ENCODE assay signal across 9 mouse cellular contexts in genomic region chr6:147116579-147116978, GRCm38 (mm10). TPM values are rescaled to one million over a fixed set of nuclear protein-coding genes. Genes with fewer than 3 reads are reported as not detected.
DNase-seq lines count a peak whose midpoint lies in the region; ATAC-seq and TF ChIP-seq lines count a peak whose summit lies in the region.
"Had no signal": no experiment of that assay in that cellular context is flagged by ENCODE, and none has a peak within 500 bp of the region (broad histone marks: within the 10 kb centered on the region; RNA-seq: fewer than 3 reads in every experiment).

No protein-coding gene starts in this region.

- H3K27me3 ChIP-seq in G1E (ENCODE audit: insufficient read depth, low read length) = peaks cover 2% of the 10 kb centered on the region; the same call in 1 of the 2 replicates
- no peaks in the 10 kb centered on the region for H3K27me3 ChIP-seq in forebrain, embryonic 13.5 days
- H3K27me3 ChIP-seq: liver, embryonic 15.5 days had no signal

- no peak overlapping the region for H3K9ac ChIP-seq in forebrain, embryonic 13.5 days
- H3K9ac ChIP-seq: liver, embryonic 15.5 days had no signal

- H3K4me2 ChIP-seq in forebrain, embryonic 13.5 days = no peak overlapping the region
- H3K4me2 ChIP-seq: liver, embryonic 15.5 days had no signal

- peaks cover 35% of the 10 kb centered on the region for H3K36me3 ChIP-seq in G1E (replicated peaks)
- H3K36me3 ChIP-seq in forebrain, embryonic 13.5 days (ENCODE audit: poor library complexity, severe bottlenecking) = 0 out of 2 replicates have a peak, but pooled peaks cover 4% of the 10 kb centered on the region
- H3K36me3 ChIP-seq: liver, embryonic 15.5 days had no signal

- no peaks in the 10 kb centered on the region for H3K4me1 ChIP-seq in G1E (ENCODE audit: insufficient read depth, low read depth, low read length)
- H3K4me1 ChIP-seq in forebrain, embryonic 13.5 days = no peaks in the 10 kb centered on the region
- H3K4me1 ChIP-seq: liver, embryonic 15.5 days had no signal

- H3K4me3 ChIP-seq in G1E (ENCODE audit: low read depth, low read length) = no peak overlapping the region
- no peak overlapping the region for H3K4me3 ChIP-seq in forebrain, embryonic 13.5 days
- H3K4me3 ChIP-seq: liver, embryonic 15.5 days had no signal

- WGBS in forebrain, embryonic 13.5 days = 13% methylated on average over 10 of the region's 10 CpGs

- no peaks in the 10 kb centered on the region for H3K9me3 ChIP-seq in G1E (replicated peaks)
- H3K9me3 ChIP-seq in forebrain, embryonic 13.5 days (replicated peaks) = no peaks in the 10 kb centered on the region
- H3K9me3 ChIP-seq: liver, embryonic 15.5 days had no signal

- H3K27ac ChIP-seq in forebrain, embryonic 13.5 days = no peak overlapping the region
- H3K27ac ChIP-seq: liver, embryonic 15.5 days had no signal

- ATAC-seq in G1E (ENCODE audit: extremely low read depth, insufficient number of reproducible peaks, low FRiP score, poor library complexity, severe bottlenecking) = peak; percentile 55
- peak; percentile 78 for ATAC-seq in forebrain, embryonic 13.5 days

- peak; percentile 50 for TF ChIP-seq CTCF in G1E (IDR thresholded peaks at IDR 0.05; ENCODE audit: low read depth, low read length)

- peak; percentile 25 for DNase-seq in G1E (ENCODE audit: low spot score)
- DNase-seq in c-Kit-positive CD71-negative TER-119-negative erythroid progenitor cells, embryonic 14.5 days (ENCODE audit: low read depth) = peak; percentile 78
- peak; percentile 93 for DNase-seq in heart, postnatal 4 days
- peak; percentile 91 to 92 for DNase-seq in layer of hippocampus, postnatal 10 days (ENCODE audit: low spot score in 2 of 2)
- DNase-seq in lung, postnatal 14 days = peak; percentile 94
- peak; percentile 54 for DNase-seq in retina, adult 2 months (ENCODE audit: low read depth, low spot score)
- peak; percentile 89 for DNase-seq in thymus, postnatal 4 days

RNA-seq across cellular contexts. Expression of gene Klhl42, which starts 25.4 kb away (rescaled TPM):
- 11.3 and 15.7 TPM in 2 replicates for total RNA-seq in G1E (2014; fragmentation: Nextera tagmentation)
- total RNA-seq in G1E (2017) = 7.3 and 8.0 TPM in 2 replicates
- polyA plus RNA-seq in G1E (2012) = 3.8 and 4.4 TPM in 2 replicates
- 3.9 and 4.0 TPM in 2 replicates for polyA plus RNA-seq in forebrain, embryonic 13.5 days (2015; fragmentation: Nextera tagmentation; extraction: Ambion mirVana)
- total RNA-seq in heart, postnatal 4 days (2021) = 1 to 10 TPM; 6.7 to 7.8 TPM
- 10 to 100 TPM; 23.5 to 25.7 TPM for total RNA-seq in layer of hippocampus, postnatal 10 days (2021)

RNA-seq across cellular contexts. Expression of gene Mansc4, which starts 29.7 kb away (rescaled TPM):
- total RNA-seq in G1E (2014; fragmentation: Nextera tagmentation) (not detected in 2 replicates), G1E (2017) (not detected in 2 replicates)
- not detected in 2 replicates for polyA plus RNA-seq in G1E (2012)
- polyA plus RNA-seq in forebrain, embryonic 13.5 days (2015; fragmentation: Nextera tagmentation; extraction: Ambion mirVana) = 0.49 and 0.58 TPM in 2 replicates
- not detected for total RNA-seq in heart, postnatal 4 days (2021)
- under 1 TPM in 1 of 2 experiments, not detected in 1; 0.87 TPM for total RNA-seq in layer of hippocampus, postnatal 10 days (2021)

Comparison
In these comparisons a context has a peak if more than half of its experiments do, and no peak if none do; other contexts are left out.
1. DNase-seq: peak in every context shown above with its lines; median percentile 94 in lung, postnatal 14 days; 93 in heart, postnatal 4 days; 92 in layer of hippocampus, postnatal 10 days; 89 in thymus, postnatal 4 days; 78 in c-Kit-positive CD71-negative TER-119-negative erythroid progenitor cells, embryonic 14.5 days; 54 in retina, adult 2 months; 25 in G1E.